Mouse (Mus musculus) olfactory bulb, adult 2 months (tissue): ENCODE measurements around the gene Sh3yl1.

Source experiments
- CTCF ChIP-seq: fragments of 200-500 bp; IDR thresholded peaks from 2 replicates; pipeline ENCODE4 v1.5.1; 2012; ENCODE audit warnings: low read depth, mild to moderate bottlenecking, low read length, moderate library complexity; ENCODE audit not compliant: insufficient read depth
- POLR2A ChIP-seq: fragments of 200-500 bp; IDR thresholded peaks from 2 replicates; pipeline ENCODE4 v1.6.1; 2012; ENCODE audit warnings: mild to moderate bottlenecking, low read depth, low read length, moderate library complexity; ENCODE audit not compliant: insufficient read depth

- TF ChIP-seq POLR2A (no peak), CTCF (no peak)
These were observed 547 bp downstream of the Sh3yl1 start for GRCm38 (mm10) chr12:30912048-30912381.
